Mouse (Mus musculus) limb, embryonic 13.5 days (tissue): ENCODE results near the gene Tor3a. TPM values are rescaled to one million over a fixed set of nuclear protein-coding genes. Genes with fewer than 3 reads are reported as not detected.
"Not testable (repeated sequence)": the region's sequence is repeated elsewhere in the genome, so short reads cannot be mapped to it uniquely, and the experiment has no call there.

Source experiments
- ATAC-seq: fragments of 200-750 bp; cut with Nextera tagmentation; 2 replicates; pipeline ENCODE4 v1.8.0; 2017; ENCODE audit warnings: low read depth, moderate number of reproducible peaks, moderate TSS enrichment; ENCODE audit not compliant: low FRiP score
- H3K27ac ChIP-seq: fragments of 300-500 bp; sonication (generic); 2 replicates; pipeline ENCODE4 v1.5.1; 2015; ENCODE audit warnings: inconsistent platforms, mild to moderate bottlenecking, moderate library complexity
- H3K27me3 ChIP-seq: fragments of 300-500 bp; sonication (generic); 2 replicates; pipeline ENCODE4 v1.6.1; 2015; ENCODE audit warnings: mild to moderate bottlenecking, inconsistent platforms
- H3K36me3 ChIP-seq: fragments of 300-500 bp; sonication (generic); 2 replicates; pipeline ENCODE4 v1.6.1; 2015; ENCODE audit warnings: inconsistent platforms, mild to moderate bottlenecking, moderate library complexity
- H3K4me1 ChIP-seq: fragments of 300-500 bp; sonication (generic); 2 replicates; pipeline ENCODE4 v1.6.1; 2015; ENCODE audit warnings: inconsistent platforms
- H3K4me2 ChIP-seq: fragments of 300-500 bp; sonication (generic); replicated peaks from 2 replicates; pipeline ENCODE4 v1.6.1; 2015; ENCODE audit warnings: inconsistent platforms, mild to moderate bottlenecking, moderate library complexity
- H3K4me3 ChIP-seq: fragments of 300-500 bp; sonication (generic); 2 replicates; pipeline ENCODE4 v1.5.1; 2015; ENCODE audit warnings: moderate library complexity, mild to moderate bottlenecking, inconsistent platforms
- H3K9ac ChIP-seq: fragments of 300-500 bp; sonication (generic); 2 replicates; pipeline ENCODE4 v1.6.1; 2015; ENCODE audit warnings: mild to moderate bottlenecking, inconsistent platforms
- H3K9me3 ChIP-seq: fragments of 300-500 bp; sonication (generic); 2 replicates; pipeline ENCODE4 v1.6.1; 2016; ENCODE audit warnings: inconsistent platforms
- WGBS: fragments of 180-500 bp; shearing (Covaris S2); methylation state at CpG from one replicate; pipeline ENCODE4 v1.1.7; 2015; 5-methylcytosine and 5-hydroxymethylcytosine counted together
- polyA plus RNA-seq: library from polyadenylated mRNA; unstranded; fragments of >200 nt; fragmentation: Nextera tagmentation; extraction: Ambion mirVana; gene quantifications from 2 replicates; pipeline ENCODE4 v1.2.1, GENCODE M21; 2015

Tor3a gene
- polyA plus RNA-seq, 1 experiment from 2014 or later: 8.3 TPM

- 16% methylated on average over 5 of the region's 5 CpGs for WGBS
- Histone ChIP-seq H3K4me2 (no peak overlapping the region), H3K36me3 (no peaks in the 10 kb centered on the region), H3K27me3 (no peaks in the 10 kb centered on the region), H3K4me1 (peaks cover 23% of the 10 kb centered on the region), H3K9me3 (no peaks in the 10 kb centered on the region), H3K9ac (no peak overlapping the region), H3K4me3 (no peak overlapping the region), H3K27ac (peak overlapping the region; percentile 0; the same call in 1 of the 2 replicates)
- ATAC-seq: 0 out of 2 replicates have a peak, but pooled peaks have one; percentile 24
Observed at GRCm38 (mm10) chr1:156668602-156669001, 5.6 kb downstream of the Tor3a start.

- no peak for ATAC-seq
- WGBS: 83% methylated on average over 23 of the region's 23 CpGs
- H3K36me3 ChIP-seq: no peaks in the 10 kb centered on the region
- H3K27ac ChIP-seq: no peak overlapping the region
- no peaks in the 10 kb centered on the region for H3K9me3 ChIP-seq
- no peak overlapping the region for H3K4me3 ChIP-seq
- peaks cover 12% of the 10 kb centered on the region for H3K4me1 ChIP-seq
- no peak overlapping the region for H3K9ac ChIP-seq
- H3K4me2 ChIP-seq: no peak overlapping the region
- H3K27me3 ChIP-seq: no peaks in the 10 kb centered on the region
Observed at GRCm38 (mm10) chr1:156667141-156667926, 6.8 kb downstream of the Tor3a start.

GRCm38 (mm10) chr1:156665777-156666176 is 8.4 kb downstream of the Tor3a start:
- no peak for ATAC-seq
- no peaks in the 10 kb centered on the region for H3K9me3 ChIP-seq
- H3K4me1 ChIP-seq: peaks cover 12% of the 10 kb centered on the region
- 90% methylated on average over 8 of the region's 8 CpGs for WGBS
- H3K27ac ChIP-seq: no peak overlapping the region
- no peaks in the 10 kb centered on the region for H3K36me3 ChIP-seq
- H3K4me3 ChIP-seq: no peak overlapping the region
- H3K27me3 ChIP-seq: no peaks in the 10 kb centered on the region
- H3K9ac ChIP-seq: no peak overlapping the region
- no peak overlapping the region for H3K4me2 ChIP-seq

- not testable (repeated sequence) for H3K36me3 ChIP-seq, H3K4me3 ChIP-seq, H3K4me2 ChIP-seq, H3K27me3 ChIP-seq, H3K9ac ChIP-seq, H3K9me3 ChIP-seq, ATAC-seq, H3K4me1 ChIP-seq, H3K27ac ChIP-seq
- 73% methylated on average over 21 of the region's 21 CpGs for WGBS
Observed at GRCm38 (mm10) chr1:156660660-156661236, 13.4 kb downstream of the Tor3a start.

- Histone ChIP-seq H3K4me2 (no peak overlapping the region), H3K36me3 (peaks cover 7% of the 10 kb centered on the region), H3K27me3 (no peaks in the 10 kb centered on the region), H3K4me3 (no peak overlapping the region), H3K4me1 (peaks cover 5% of the 10 kb centered on the region), H3K9me3 (no peaks in the 10 kb centered on the region), H3K9ac (no peak overlapping the region), H3K27ac (no peak overlapping the region)
- peak; percentile 32; the same call in 1 of the 2 replicates for ATAC-seq
- WGBS: 75% methylated on average over 13 of the region's 13 CpGs
Observed at GRCm38 (mm10) chr1:156659906-156660659, 14.1 kb downstream of the Tor3a start.

- Histone ChIP-seq H3K4me3 (no peak overlapping the region), H3K9ac (no peak overlapping the region), H3K36me3 (peaks cover 9% of the 10 kb centered on the region), H3K4me1 (peaks cover 19% of the 10 kb centered on the region), H3K4me2 (no peak overlapping the region), H3K27ac (no peak overlapping the region), H3K9me3 (no peaks in the 10 kb centered on the region), H3K27me3 (no peaks in the 10 kb centered on the region)
- ATAC-seq: no peak
- 86% methylated on average over 5 of the region's 5 CpGs for WGBS
Observed at GRCm38 (mm10) chr1:156658676-156659075, 15.5 kb downstream of the Tor3a start.

GRCm38 (mm10) chr1:156657523-156657922 is 16.6 kb downstream of the Tor3a start:
- H3K36me3 ChIP-seq: peaks cover 12% of the 10 kb centered on the region
- H3K27me3 ChIP-seq: no peaks in the 10 kb centered on the region
- no peak for ATAC-seq
- H3K9ac ChIP-seq: no peak overlapping the region
- H3K4me2 ChIP-seq: no peak overlapping the region
- peaks cover 27% of the 10 kb centered on the region for H3K4me1 ChIP-seq
- H3K9me3 ChIP-seq: no peaks in the 10 kb centered on the region
- 87% methylated on average over 4 of the region's 4 CpGs for WGBS
- no peak overlapping the region for H3K4me3 ChIP-seq
- no peak overlapping the region for H3K27ac ChIP-seq

- H3K9ac ChIP-seq: peak overlapping the region; percentile 14; the same call in 1 of the 2 replicates
- H3K4me1 ChIP-seq: peaks cover 34% of the 10 kb centered on the region
- peak overlapping the region; percentile 28; the same call in 1 of the 2 replicates for H3K27ac ChIP-seq
- no peaks in the 10 kb centered on the region for H3K27me3 ChIP-seq
- H3K36me3 ChIP-seq: peaks cover 12% of the 10 kb centered on the region
- WGBS: 47% methylated on average over 13 of the region's 13 CpGs
- no peak overlapping the region for H3K4me2 ChIP-seq
- H3K4me3 ChIP-seq: no peak overlapping the region
- H3K9me3 ChIP-seq: no peaks in the 10 kb centered on the region
- ATAC-seq: no peak
Observed at GRCm38 (mm10) chr1:156654735-156655530, 19.2 kb downstream of the Tor3a start.

GRCm38 (mm10) chr1:156652189-156652822 is 21.9 kb downstream of the Tor3a start:
- no peak overlapping the region for H3K9ac ChIP-seq
- H3K4me1 ChIP-seq: peaks cover 34% of the 10 kb centered on the region
- H3K4me3 ChIP-seq: no peak overlapping the region
- H3K27ac ChIP-seq: no peak overlapping the region
- H3K27me3 ChIP-seq: no peaks in the 10 kb centered on the region
- H3K36me3 ChIP-seq: peaks cover 25% of the 10 kb centered on the region
- peak; percentile 29; the same call in 1 of the 2 replicates for ATAC-seq
- WGBS: 45% methylated on average over 6 of the region's 6 CpGs
- H3K9me3 ChIP-seq: no peaks in the 10 kb centered on the region
- H3K4me2 ChIP-seq: no peak overlapping the region

GRCm38 (mm10) chr1:156650631-156651030 is 23.5 kb downstream of the Tor3a start:
- Histone ChIP-seq H3K27ac (no peak overlapping the region), H3K4me1 (peaks cover 34% of the 10 kb centered on the region), H3K9ac (no peak overlapping the region), H3K27me3 (no peaks in the 10 kb centered on the region), H3K9me3 (no peaks in the 10 kb centered on the region), H3K36me3 (peaks cover 21% of the 10 kb centered on the region), H3K4me2 (no peak overlapping the region), H3K4me3 (no peak overlapping the region)
- no peak for ATAC-seq
- 83% methylated on average over 9 of the region's 9 CpGs for WGBS

GRCm38 (mm10) chr1:156648705-156649104 is 25.5 kb downstream of the Tor3a start:
- peaks cover 20% of the 10 kb centered on the region for H3K36me3 ChIP-seq
- H3K4me2 ChIP-seq: no peak overlapping the region
- H3K27ac ChIP-seq: no peak overlapping the region
- no peaks in the 10 kb centered on the region for H3K9me3 ChIP-seq
- no peak overlapping the region for H3K4me3 ChIP-seq
- no peak for ATAC-seq
- peaks cover 31% of the 10 kb centered on the region for H3K4me1 ChIP-seq
- 32% methylated on average over 2 of the region's 2 CpGs for WGBS
- H3K27me3 ChIP-seq: no peaks in the 10 kb centered on the region
- no peak overlapping the region for H3K9ac ChIP-seq
